Mouse (Mus musculus) heart, adult 10 weeks (tissue): ENCODE measurements around the gene Chd1. TPM values are rescaled to one million over a fixed set of nuclear protein-coding genes. Genes with fewer than 3 reads are reported as not detected.

ENCODE experiments used
- polyA plus RNA-seq: library from polyadenylated mRNA; stranded (reverse); fragments of 350-450 nt; fragmentation: Illumina TruSeq; extraction: RNeasy Lipid Tissue Mini Kit (QIAGEN cat#74804); gene quantifications from one replicate; pipeline ENCODE4 v1.2.3, GENCODE M21; 2014; ENCODE audit warnings: low read depth, low replicate concordance

Chd1 gene
- polyA plus RNA-seq = 8.8 TPM

GRCm38 (mm10) chr17:15704475-15705300, at the start of gene Chd1:
Chd1 (plus strand) TSS chr17:15704967.

Other genes starting within 250 kb of the Chd1 start
- gene Psmb1, start 205.2 kb upstream of the Chd1 start, polyA plus RNA-seq = 115 TPM
- gene Tbp, start 205.1 kb upstream of the Chd1 start, polyA plus RNA-seq = 11.9 TPM
- 14.5 TPM for gene Pdcd2, start 177.7 kb upstream of the Chd1 start, polyA plus RNA-seq
- gene Prdm9, start 140.6 kb upstream of the Chd1 start, polyA plus RNA-seq = 4.2 TPM
- gene Rgmb, start 126.1 kb downstream of the Chd1 start, polyA plus RNA-seq = 10.8 TPM